Mouse (Mus musculus) limb, embryonic 10.5 days (tissue): ENCODE results near the gene Tnfrsf12a. TPM values are rescaled to one million over a fixed set of nuclear protein-coding genes. Genes with fewer than 3 reads are reported as not detected.
A peak's percentile ranks its signal among the peaks of the same experiment; 100 is the strongest.

Source experiments
- DNase-seq: peaks from one replicate; pipeline ENCODE4 v3.0.0-alpha.2; 2017; ENCODE audit warnings: low spot score
- H3K27ac ChIP-seq: fragments of 300-500 bp; sonication (generic); 2 replicates; pipeline ENCODE4 v1.5.1; 2016; ENCODE audit warnings: mild to moderate bottlenecking
- H3K27me3 ChIP-seq: fragments of 300-500 bp; sonication (generic); 2 replicates; pipeline ENCODE4 v1.6.1; 2016; ENCODE audit warnings: low read depth, mild to moderate bottlenecking; ENCODE audit not compliant: poor library complexity, severe bottlenecking
- H3K36me3 ChIP-seq: fragments of 300-500 bp; sonication (generic); 2 replicates; pipeline ENCODE4 v1.6.1; 2016; ENCODE audit warnings: mild to moderate bottlenecking, moderate library complexity
- H3K4me1 ChIP-seq: fragments of 300-500 bp; sonication (generic); 2 replicates; pipeline ENCODE4 v1.6.1; 2016
- H3K4me3 ChIP-seq: fragments of 300-500 bp; sonication (generic); 2 replicates; pipeline ENCODE4 v1.5.1; 2016; ENCODE audit warnings: mild to moderate bottlenecking, moderate library complexity
- H3K9me3 ChIP-seq: fragments of 300-500 bp; sonication (generic); replicated peaks from 2 replicates; pipeline ENCODE4 v1.6.1; 2016; ENCODE audit warnings: mild to moderate bottlenecking
- WGBS: fragments of 180-500 bp; shearing (Covaris S2); methylation state at CpG from one replicate; pipeline ENCODE4 v1.1.7; 2016; 5-methylcytosine and 5-hydroxymethylcytosine counted together
- polyA plus RNA-seq: library from polyadenylated mRNA; unstranded; fragments of >200 nt; fragmentation: Nextera tagmentation; extraction: Ambion mirVana; gene quantifications from 2 replicates; pipeline ENCODE4 v1.2.1, GENCODE M21; 2016

Gene Tnfrsf12a
- polyA plus RNA-seq, 1 experiment from 2014 or later = 5.2 TPM

DNA sequence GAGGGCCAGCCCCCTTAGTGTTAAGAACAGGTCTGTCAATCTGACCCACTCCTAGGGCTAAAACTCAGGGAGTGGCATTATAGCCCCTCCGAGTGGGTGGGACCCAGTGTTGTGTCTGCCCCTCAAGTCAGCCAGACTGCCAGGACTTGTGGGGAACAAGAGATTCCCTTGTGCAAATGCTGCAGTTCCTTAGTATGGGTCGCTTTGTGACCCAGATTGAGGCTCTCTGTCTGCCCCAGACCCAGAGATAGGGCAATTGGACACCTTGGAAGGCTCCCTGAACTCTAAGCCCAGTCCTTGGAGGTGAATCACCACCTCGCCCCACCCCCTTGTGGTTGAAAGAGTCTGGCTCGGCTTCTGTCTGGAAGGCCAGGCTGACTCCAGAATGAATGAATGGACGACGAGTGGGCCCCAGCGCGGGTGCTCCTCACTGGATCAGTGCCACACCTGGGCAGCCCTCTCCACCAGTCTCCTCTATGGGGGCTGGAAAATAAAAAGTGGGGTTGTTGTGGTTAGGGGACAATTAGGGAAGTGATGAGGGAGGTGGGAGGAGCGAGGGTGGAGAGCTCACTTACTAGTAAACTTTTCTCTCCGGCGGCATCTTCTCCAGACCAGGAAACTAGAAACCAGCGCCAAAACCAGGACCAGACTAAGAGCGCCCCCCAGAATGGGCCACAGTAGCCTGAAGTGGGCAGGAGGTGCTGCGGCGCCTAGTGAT, 1.5 kb downstream of the Tnfrsf12a start:
- Histone ChIP-seq H3K36me3 (peaks cover 1% of the 10 kb centered on the region), H3K27ac (no peak overlapping the region), H3K27me3 (peaks cover 60% of the 10 kb centered on the region), H3K4me1 (peaks cover 62% of the 10 kb centered on the region), H3K9me3 (no peaks in the 10 kb centered on the region), H3K4me3 (peak overlapping the region; percentile 58)
- 9% methylated on average over 15 of the region's 15 CpGs for WGBS
- DNase-seq = peak; percentile 51

DNA sequence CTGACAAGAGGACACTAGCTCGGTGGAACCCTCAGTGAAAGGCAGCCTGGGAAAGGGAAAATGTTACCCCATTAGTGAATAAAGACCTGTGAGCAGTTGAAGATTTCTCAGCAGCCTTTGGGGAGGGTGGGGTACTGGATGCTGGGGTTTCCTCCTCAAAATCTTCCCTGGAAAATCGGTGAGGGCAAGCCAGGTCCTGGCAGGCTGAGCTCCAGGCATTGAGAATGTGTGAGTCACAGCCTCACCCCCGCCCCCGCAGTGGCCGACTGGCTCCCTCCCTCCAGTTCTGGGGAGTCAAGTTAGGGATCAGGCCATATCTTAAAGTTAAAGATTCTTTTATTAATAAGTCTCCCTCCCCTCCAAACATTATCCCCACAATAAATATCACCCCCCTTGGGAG, 2.1 kb downstream of the Tnfrsf12a start:
- Histone ChIP-seq H3K4me1 (peaks cover 62% of the 10 kb centered on the region), H3K9me3 (no peaks in the 10 kb centered on the region), H3K36me3 (peaks cover 7% of the 10 kb centered on the region), H3K4me3 (peak overlapping the region; percentile 68; the same call in 1 of the 2 replicates), H3K27me3 (peaks cover 54% of the 10 kb centered on the region), H3K27ac (no peak overlapping the region)
- no peak for DNase-seq
- WGBS = 25% methylated on average over 5 of the region's 5 CpGs

DNA sequence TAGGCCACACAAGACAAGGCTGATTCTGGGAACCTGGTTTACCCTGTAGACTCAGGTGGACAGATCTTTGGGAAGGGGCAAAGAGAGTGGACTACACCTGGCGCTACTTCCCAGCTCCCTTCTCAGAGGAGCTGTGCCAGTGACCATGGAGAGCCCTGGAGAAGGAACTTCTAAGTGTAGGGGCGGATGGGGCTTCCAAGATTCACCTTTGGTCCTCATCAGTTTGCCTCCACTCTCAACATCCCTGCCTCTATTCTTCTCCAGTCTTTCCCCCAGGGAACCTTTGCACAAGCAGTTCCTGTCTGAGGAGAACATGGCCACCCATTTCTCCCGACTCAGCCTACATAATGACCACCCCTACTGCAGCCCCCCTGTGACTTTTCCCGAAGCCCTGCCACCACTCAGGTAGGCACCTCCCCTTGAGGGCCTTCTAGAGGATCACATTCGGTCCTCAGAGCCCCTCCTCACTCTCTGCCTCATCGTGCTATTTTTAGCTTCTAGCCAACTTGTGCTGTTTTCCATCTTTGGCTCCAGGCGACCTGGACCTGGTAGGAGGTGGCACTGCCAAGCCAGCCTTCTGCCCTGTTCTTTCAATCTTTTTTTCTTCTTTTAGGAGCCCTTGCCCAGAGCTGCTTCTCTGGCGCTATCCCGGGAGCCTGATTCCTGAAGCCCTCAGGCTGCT, 2.9 kb downstream of the Tnfrsf12a start:
- peaks cover 58% of the 10 kb centered on the region for H3K4me1 ChIP-seq
- H3K36me3 ChIP-seq = peaks cover 15% of the 10 kb centered on the region
- H3K9me3 ChIP-seq = no peaks in the 10 kb centered on the region
- H3K4me3 ChIP-seq = peak overlapping the region; percentile 68
- DNase-seq = no peak
- 34% methylated on average over 9 of the region's 9 CpGs for WGBS
- peaks cover 47% of the 10 kb centered on the region for H3K27me3 ChIP-seq
- peak overlapping the region; percentile 93; the same call in 1 of the 2 replicates for H3K27ac ChIP-seq

DNA sequence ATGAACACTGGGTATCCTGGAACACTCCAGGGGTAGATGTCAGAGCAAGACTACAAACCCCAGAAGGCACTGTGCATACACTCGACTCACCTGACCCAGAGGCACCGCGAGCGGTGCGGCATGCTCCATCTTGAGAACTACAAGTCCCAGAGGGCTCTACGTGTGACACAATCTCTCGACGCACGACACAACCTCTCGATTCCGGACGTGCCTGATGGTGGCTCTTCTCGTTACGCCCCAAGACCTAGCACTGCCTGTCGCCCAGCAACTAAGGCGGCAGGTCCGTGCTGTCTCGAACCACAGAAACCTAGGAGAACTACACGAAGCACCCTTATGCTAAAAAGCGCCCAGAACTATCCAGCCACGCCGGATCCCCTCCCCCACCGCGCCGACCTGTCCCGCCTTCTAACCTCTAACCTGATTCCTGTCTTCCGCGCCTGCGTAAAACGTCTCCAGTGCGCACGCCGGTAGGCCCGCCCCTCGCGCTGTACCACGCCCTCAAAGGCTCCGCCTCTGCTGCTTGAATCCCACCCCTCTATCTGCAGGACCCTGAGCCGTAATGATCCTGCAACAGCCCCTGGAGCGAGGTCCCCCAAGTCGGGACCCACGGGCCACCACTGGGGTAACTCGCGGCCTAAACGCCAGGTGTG, 3.7 kb downstream of the Tnfrsf12a start, which contains the start of the genes Hcfc1r1 and Thoc6:
TSS of gene Hcfc1r1 (plus strand) at position 173 of the 650 bp plus-strand sequence.
TSS of gene Thoc6 (minus strand) at position 459 of the 650 bp plus-strand sequence.
- Histone ChIP-seq H3K27ac (peak within 1 kb of the TSS; percentile 93), H3K27me3 (peaks cover 39% of the 10 kb centered on the region), H3K4me1 (peaks cover 53% of the 10 kb centered on the region), H3K36me3 (peaks cover 23% of the 10 kb centered on the region), H3K9me3 (no peaks in the 10 kb centered on the region), H3K4me3 (peak within 1 kb of the TSS; percentile 68)
- under 1% methylated on average over 45 of the region's 45 CpGs for WGBS
- DNase-seq = peak; percentile 92

DNA sequence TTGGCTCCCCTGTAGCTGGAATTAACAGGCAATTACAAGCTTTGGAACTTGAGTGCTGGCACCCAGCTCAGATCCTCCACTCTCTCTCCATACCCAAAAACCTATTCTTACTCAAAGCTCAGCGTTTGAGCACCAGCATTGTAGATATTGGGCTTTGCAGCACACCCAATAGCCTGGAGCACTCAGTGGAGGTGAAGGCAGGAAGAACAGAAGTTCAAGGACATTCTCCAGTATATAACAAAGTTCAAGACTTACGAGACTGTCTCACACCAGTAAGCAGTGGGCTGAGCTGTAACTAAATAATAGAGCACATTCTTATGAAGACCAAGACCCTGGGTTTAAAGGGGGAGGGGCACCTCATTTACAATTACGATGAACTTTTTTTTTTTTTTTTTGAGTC, 4.5 kb downstream of the Tnfrsf12a start:
- Histone ChIP-seq H3K27ac (no peak overlapping the region), H3K4me3 (peak overlapping the region; percentile 68), H3K27me3 (peaks cover 31% of the 10 kb centered on the region), H3K4me1 (peaks cover 53% of the 10 kb centered on the region), H3K9me3 (no peaks in the 10 kb centered on the region), H3K36me3 (peaks cover 31% of the 10 kb centered on the region)
- WGBS = 70% methylated on average over 3 of the region's 3 CpGs
- DNase-seq = no peak

DNA sequence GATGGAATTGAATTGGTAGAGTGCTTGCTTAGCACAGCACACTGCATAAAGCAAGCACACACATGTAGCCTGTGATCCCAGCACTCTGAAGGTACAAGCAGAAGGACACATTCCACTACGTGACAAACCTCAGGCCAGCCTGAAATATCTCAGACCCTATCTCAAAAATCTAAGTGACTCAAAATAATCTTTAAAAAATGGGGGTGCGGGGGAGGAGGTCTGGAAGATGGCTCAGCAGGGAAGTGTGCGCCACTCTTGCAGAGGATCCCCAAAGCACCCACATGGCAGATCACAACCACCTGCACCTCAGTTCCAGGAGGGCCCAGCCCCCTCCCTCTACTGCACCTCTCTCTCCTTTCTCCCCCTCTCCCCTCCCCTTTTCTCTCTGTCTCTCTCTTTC, 5.7 kb downstream of the Tnfrsf12a start:
- Histone ChIP-seq H3K9me3 (no peaks in the 10 kb centered on the region), H3K27me3 (peaks cover 25% of the 10 kb centered on the region), H3K27ac (no peak overlapping the region), H3K4me3 (no peak overlapping the region), H3K36me3 (peaks cover 43% of the 10 kb centered on the region), H3K4me1 (peaks cover 46% of the 10 kb centered on the region)
- 88% methylated on average over 3 of the region's 3 CpGs for WGBS
- DNase-seq = no peak

DNA sequence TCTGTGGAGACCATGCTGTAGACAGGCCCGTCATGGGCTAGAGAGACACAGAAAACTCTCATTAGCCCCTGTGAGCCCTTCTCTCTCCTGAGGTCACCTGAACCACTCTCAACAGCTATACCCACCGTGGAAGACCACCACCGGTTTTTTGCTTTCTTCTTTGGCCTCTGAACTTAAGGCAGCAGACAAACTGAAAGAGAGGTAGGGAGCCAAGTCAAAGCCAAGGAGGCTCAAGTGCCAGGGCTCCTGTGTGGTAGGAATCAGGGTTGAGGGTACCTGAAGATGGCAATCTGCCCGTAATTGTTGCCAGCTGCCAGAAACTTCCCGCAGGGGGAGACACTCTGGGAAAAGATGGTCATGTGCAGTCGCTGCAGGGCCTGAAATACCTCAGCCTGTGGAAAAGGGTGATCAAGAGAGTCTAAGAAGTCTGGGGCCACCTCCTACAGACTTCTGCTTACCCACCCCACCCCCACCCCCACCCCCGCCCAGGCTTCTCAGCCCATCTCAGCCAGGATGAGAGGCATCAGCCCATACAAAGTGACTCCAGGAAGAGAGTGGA, 6.7 kb downstream of the Tnfrsf12a start:
- H3K27ac ChIP-seq = no peak overlapping the region
- H3K36me3 ChIP-seq = peaks cover 48% of the 10 kb centered on the region
- peaks cover 43% of the 10 kb centered on the region for H3K4me1 ChIP-seq
- peaks cover 16% of the 10 kb centered on the region for H3K27me3 ChIP-seq
- 90% methylated on average over 7 of the region's 7 CpGs for WGBS
- no peak overlapping the region for H3K4me3 ChIP-seq
- DNase-seq = no peak
- no peaks in the 10 kb centered on the region for H3K9me3 ChIP-seq

DNA sequence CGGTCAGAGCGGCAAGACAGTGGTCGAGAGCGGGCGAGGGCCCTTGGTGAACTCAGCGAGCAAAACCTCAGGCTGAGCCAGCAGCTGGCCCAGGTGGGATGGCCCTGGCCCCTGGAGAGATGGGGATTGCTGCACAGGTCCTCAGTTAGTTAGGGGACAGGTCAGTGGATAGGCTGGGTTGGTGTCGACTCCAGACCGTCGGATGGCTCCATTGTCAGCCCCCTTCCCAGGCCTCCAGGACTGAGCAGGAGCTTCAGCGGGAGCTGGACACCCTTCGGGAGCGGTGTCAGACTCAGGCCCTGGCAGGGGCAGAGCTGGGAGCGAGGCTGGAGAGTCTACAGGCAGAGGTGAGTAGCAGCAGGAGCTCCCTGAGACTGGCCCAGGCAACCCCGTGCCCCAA, 11.8 kb downstream of the Tnfrsf12a start:
- WGBS = 81% methylated on average over 14 of the region's 14 CpGs
- Histone ChIP-seq H3K4me3 (no peak overlapping the region), H3K36me3 (peaks cover 45% of the 10 kb centered on the region), H3K9me3 (no peaks in the 10 kb centered on the region), H3K4me1 (peaks cover 24% of the 10 kb centered on the region), H3K27me3 (peaks cover 34% of the 10 kb centered on the region), H3K27ac (peak overlapping the region; percentile 32; the same call in 1 of the 2 replicates)
- DNase-seq = no peak

DNA sequence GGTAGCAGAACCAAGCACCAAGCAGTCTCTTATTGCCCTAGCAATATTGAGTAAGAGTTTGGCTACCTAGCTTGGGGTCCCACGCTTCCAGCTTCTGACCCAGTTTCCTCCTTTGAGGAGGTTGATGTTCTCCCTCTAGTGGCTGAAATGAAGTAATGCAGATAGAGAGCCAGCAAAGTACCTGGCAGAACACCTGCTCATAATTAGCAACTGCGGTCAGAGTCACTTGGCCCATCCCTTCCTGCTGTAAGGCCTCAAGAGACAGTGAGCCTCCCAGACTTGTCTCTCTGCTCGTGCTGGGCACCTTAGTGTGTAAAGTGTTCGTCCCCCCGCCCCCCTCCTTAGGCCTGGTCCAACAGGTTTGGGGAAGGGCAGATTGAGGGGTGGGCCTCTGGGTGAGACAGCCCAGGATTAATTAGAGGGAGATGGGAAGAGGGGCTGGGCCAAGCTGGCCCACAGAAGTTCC, 12.7 kb downstream of the Tnfrsf12a start:
- WGBS = 14% methylated on average over 5 of the region's 5 CpGs
- Histone ChIP-seq H3K36me3 (peaks cover 35% of the 10 kb centered on the region), H3K4me1 (peaks cover 27% of the 10 kb centered on the region), H3K27me3 (peaks cover 43% of the 10 kb centered on the region), H3K4me3 (no peak overlapping the region), H3K27ac (no peak overlapping the region), H3K9me3 (no peaks in the 10 kb centered on the region)
- DNase-seq = peak; percentile 53

DNA sequence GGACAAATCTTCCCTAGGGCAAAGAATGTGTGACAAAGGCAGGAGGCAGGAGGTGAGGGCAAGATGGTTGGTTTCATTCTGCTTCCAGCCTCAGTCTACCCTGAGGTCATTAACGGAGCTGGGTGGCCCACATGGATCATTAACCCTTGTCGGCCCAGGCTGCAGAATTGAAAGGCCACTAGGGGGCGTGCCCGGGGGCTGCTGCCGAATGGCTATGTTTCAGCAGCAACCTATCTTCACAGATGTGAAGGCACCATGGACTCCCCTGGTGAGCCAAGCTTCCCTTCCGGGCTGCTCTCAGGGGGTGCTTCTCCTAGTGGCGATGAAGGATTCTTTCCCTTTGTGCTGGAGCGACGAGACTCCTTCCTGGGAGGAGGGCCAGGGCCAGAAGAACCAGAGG, 15.7 kb downstream of the Tnfrsf12a start:
- Histone ChIP-seq H3K4me1 (peaks cover 27% of the 10 kb centered on the region), H3K27me3 (peaks cover 52% of the 10 kb centered on the region), H3K27ac (no peak overlapping the region), H3K4me3 (no peak overlapping the region), H3K9me3 (no peaks in the 10 kb centered on the region), H3K36me3 (peaks cover 5% of the 10 kb centered on the region)
- WGBS = 3% methylated on average over 9 of the region's 9 CpGs
- peak; percentile 63 for DNase-seq

DNA sequence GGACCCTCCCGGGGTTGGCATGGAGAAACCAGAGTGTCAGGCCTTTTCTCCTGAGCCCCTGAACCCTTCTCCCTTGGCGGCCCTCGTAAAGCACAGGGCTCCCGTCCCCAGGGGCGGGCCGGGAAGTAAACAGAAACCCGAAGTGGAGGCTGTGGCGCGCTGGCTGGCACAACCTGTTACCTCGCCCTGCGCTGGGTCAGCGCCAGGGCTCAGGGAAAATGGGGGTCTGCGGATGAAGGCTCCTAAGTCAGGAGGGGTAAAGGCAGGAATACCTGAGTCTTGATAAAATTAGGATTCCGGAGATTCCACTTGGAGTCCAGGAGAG, 16.4 kb downstream of the Tnfrsf12a start:
- no peak for DNase-seq
- H3K27me3 ChIP-seq = peaks cover 52% of the 10 kb centered on the region
- H3K9me3 ChIP-seq = no peaks in the 10 kb centered on the region
- H3K4me1 ChIP-seq = peaks cover 24% of the 10 kb centered on the region
- H3K4me3 ChIP-seq = no peak overlapping the region
- no peak overlapping the region for H3K27ac ChIP-seq
- 4% methylated on average over 14 of the region's 14 CpGs for WGBS
- no peaks in the 10 kb centered on the region for H3K36me3 ChIP-seq

DNA sequence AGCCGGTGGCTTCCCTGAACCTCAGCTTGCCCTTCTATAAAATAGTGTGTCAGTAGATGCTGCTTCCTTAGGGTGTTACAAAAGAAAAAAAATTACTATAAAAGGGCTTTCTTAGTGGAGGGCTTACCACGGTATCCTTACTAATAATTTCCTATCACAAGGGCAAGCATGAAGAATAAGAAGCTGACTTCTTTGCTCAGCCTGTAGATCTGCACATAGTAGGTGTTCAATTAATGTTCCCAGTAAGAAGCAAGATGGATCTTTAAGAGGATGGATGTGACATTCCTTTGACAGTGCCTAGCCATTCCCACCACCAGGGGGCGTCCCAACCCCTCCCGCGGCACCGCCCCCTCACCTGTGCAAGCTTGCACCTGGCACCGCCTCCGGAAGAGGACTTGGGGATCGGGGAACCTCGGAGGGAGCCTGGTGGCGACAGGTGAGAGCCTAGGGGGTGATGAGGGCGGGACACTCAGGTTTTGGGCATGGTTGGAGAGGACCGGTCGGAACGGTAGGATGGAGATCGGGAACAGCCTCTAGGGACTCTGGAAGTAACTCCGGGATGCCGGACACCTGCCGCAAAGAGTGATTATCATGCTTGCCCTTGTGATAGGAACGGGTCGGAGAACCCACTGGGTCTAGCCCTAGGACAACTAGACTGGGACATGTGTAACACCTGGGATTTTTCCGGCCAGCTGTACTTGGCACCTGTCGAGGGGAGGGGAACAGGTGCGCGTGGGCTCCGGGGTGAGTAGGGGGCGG, 17.0 kb downstream of the Tnfrsf12a start, which contains the start of gene Bicdl2:
TSS of gene Bicdl2 (plus strand) at position 390 of the 759 bp plus-strand sequence.
- Histone ChIP-seq H3K36me3 (no peaks in the 10 kb centered on the region), H3K4me3 (peak within 1 kb of the TSS; percentile 6; the same call in 1 of the 2 replicates), H3K4me1 (peaks cover 18% of the 10 kb centered on the region), H3K27ac (no peak within 1 kb of the TSS), H3K9me3 (no peaks in the 10 kb centered on the region), H3K27me3 (peaks cover 52% of the 10 kb centered on the region)
- 4% methylated on average over 27 of the region's 27 CpGs for WGBS
- DNase-seq = peak; percentile 68
